ENCODE assay signal across 28 mouse cellular contexts in genomic region chr14:22549166-22549565, GRCm38 (mm10).
A peak's percentile ranks its signal among the peaks of the same experiment; 100 is the strongest.
DNase-seq lines count a peak whose midpoint lies in the region; ATAC-seq lines count a peak whose summit lies in the region.
"Had no signal": no experiment of that assay in that cellular context is flagged by ENCODE, and none has a peak within 500 bp of the region (broad histone marks: within the 10 kb centered on the region; RNA-seq: fewer than 3 reads in every experiment).

No protein-coding gene starts in this region.

- H3K36me3 ChIP-seq in kidney, embryonic 14.5 days (ENCODE audit: control insufficient read depth, insufficient read depth, low read length) = no peaks in the 10 kb centered on the region
- no peaks in the 10 kb centered on the region for H3K36me3 ChIP-seq in embryonic facial prominence, embryonic 13.5 days
- H3K36me3 ChIP-seq: forebrain, embryonic 10.5 days; forebrain, embryonic 15.5 days; limb, embryonic 12.5 days; liver, embryonic 15.5 days; midbrain, embryonic 10.5 days; neural tube, embryonic 12.5 days had no signal

- DNase-seq in kidney, adult 11 months = no peak
- peak; percentile 42 for DNase-seq in retina, postnatal 1 day
- no peak for DNase-seq in retina, embryonic 14.5 days (ENCODE audit: low spot score)
- DNase-seq in urinary bladder, postnatal 4 days (ENCODE audit: low spot score in 2 of 2) = no peak
- DNase-seq: adrenal gland, adult 8-10 months; B cell, adult 2 months; cerebellum, adult 2 months; cerebellum, postnatal 14 days; gastrocnemius, postnatal 25 days; heart, adult 18-20 months; heart, postnatal 4 days; lung, embryonic 14.5 days; lung, postnatal 14 days; right cerebral cortex, postnatal 14 days; thymus, postnatal 4 days had no signal

- H3K27ac ChIP-seq in kidney, embryonic 14.5 days (ENCODE audit: low read depth, low read length) = peak overlapping the region; percentile 14
- peak overlapping the region; percentile 45 for H3K27ac ChIP-seq in embryonic facial prominence, embryonic 13.5 days
- H3K27ac ChIP-seq: forebrain, embryonic 10.5 days; forebrain, embryonic 15.5 days; hindbrain, embryonic 14.5 days; left cerebral cortex, adult 2 months; limb, embryonic 12.5 days; liver, embryonic 15.5 days; neural tube, embryonic 12.5 days had no signal

- no peak overlapping the region for H3K4me2 ChIP-seq in kidney, embryonic 14.5 days (replicated peaks; ENCODE audit: low read depth, low read length)
- no peak overlapping the region for H3K4me2 ChIP-seq in embryonic facial prominence, embryonic 13.5 days
- H3K4me2 ChIP-seq: forebrain, embryonic 15.5 days; heart, embryonic 11.5 days; hindbrain, embryonic 14.5 days; limb, embryonic 12.5 days; liver, embryonic 15.5 days; lung, embryonic 14.5 days; neural tube, embryonic 12.5 days had no signal

- no peaks in the 10 kb centered on the region for H3K4me1 ChIP-seq in kidney, embryonic 14.5 days (ENCODE audit: control insufficient read depth, insufficient read depth, low read length)
- peaks cover 28% of the 10 kb centered on the region for H3K4me1 ChIP-seq in embryonic facial prominence, embryonic 13.5 days
- H3K4me1 ChIP-seq: liver, embryonic 15.5 days had no signal

- no peak overlapping the region for H3K9ac ChIP-seq in kidney, embryonic 14.5 days (ENCODE audit: low read depth, low read length)
- H3K9ac ChIP-seq in embryonic facial prominence, embryonic 13.5 days = no peak overlapping the region
- H3K9ac ChIP-seq: forebrain, embryonic 15.5 days; hindbrain, embryonic 14.5 days; limb, embryonic 12.5 days; liver, embryonic 15.5 days; lung, embryonic 14.5 days; neural tube, embryonic 12.5 days had no signal

- H3K27me3 ChIP-seq in kidney, embryonic 14.5 days (ENCODE audit: control insufficient read depth, insufficient read depth, low read length) = no peaks in the 10 kb centered on the region
- H3K27me3 ChIP-seq in embryonic facial prominence, embryonic 13.5 days = no peaks in the 10 kb centered on the region
- H3K27me3 ChIP-seq: liver, embryonic 15.5 days; neural tube, embryonic 12.5 days had no signal

- no peaks in the 10 kb centered on the region for H3K9me3 ChIP-seq in kidney, embryonic 14.5 days (ENCODE audit: control insufficient read depth, low read length)
- H3K9me3 ChIP-seq in embryonic facial prominence, embryonic 13.5 days = no peaks in the 10 kb centered on the region
- H3K9me3 ChIP-seq: forebrain, embryonic 10.5 days; forebrain, embryonic 15.5 days; limb, embryonic 12.5 days; liver, embryonic 15.5 days; midbrain, embryonic 10.5 days; neural tube, embryonic 12.5 days had no signal

- WGBS in kidney, embryonic 14.5 days = 75% methylated on average over 2 of the region's 2 CpGs
- WGBS in embryonic facial prominence, embryonic 13.5 days = 45% methylated on average over 2 of the region's 2 CpGs

- ATAC-seq in kidney, embryonic 14.5 days (ENCODE audit: low FRiP score, low TSS enrichment) = peak; percentile 51; the same call in 1 of the 2 replicates
- peak; percentile 62; the same call in 1 of the 2 replicates for ATAC-seq in embryonic facial prominence, embryonic 13.5 days (ENCODE audit: insufficient number of reproducible peaks, insufficient read depth, low FRiP score, low TSS enrichment, low read depth)
- ATAC-seq: forebrain, embryonic 15.5 days; intestine, postnatal 0 days had no signal

- no peak overlapping the region for H3K4me3 ChIP-seq in kidney, embryonic 14.5 days (ENCODE audit: low read length)
- H3K4me3 ChIP-seq in embryonic facial prominence, embryonic 13.5 days = no peak overlapping the region
- H3K4me3 ChIP-seq: forebrain, embryonic 10.5 days; forebrain, embryonic 15.5 days; left cerebral cortex, adult 2 months; limb, embryonic 12.5 days; liver, embryonic 15.5 days; midbrain, embryonic 10.5 days; myocyte; neural tube, embryonic 12.5 days had no signal
